Mouse (Mus musculus) MEL (cell line): ENCODE results near the gene Ryr1. TPM values are rescaled to one million over a fixed set of nuclear protein-coding genes. Genes with fewer than 3 reads are reported as not detected.

ENCODE experiments used
- DNase-seq: peaks from one replicate; pipeline ENCODE4 v3.0.0; 2011; ENCODE audit warnings: low read depth, low spot score
- H3K27ac ChIP-seq: 2 replicates; pipeline ENCODE4 v1.5.1; 2012; ENCODE audit warnings: low read depth, mild to moderate bottlenecking, control low read depth, low read length, moderate library complexity; ENCODE audit not compliant: control insufficient read depth
- H3K27me3 ChIP-seq, 2 experiments: fragments of 150-350 bp in 1 of 2; sonication (generic) in 1 of 2; 2 replicates each; pipeline ENCODE4 v1.6.1; 2012; ENCODE audit warnings: low read length in 2 of 2, mild to moderate bottlenecking in 2 of 2, improper control_type of control experiment in 1 of 2, moderate library complexity in 1 of 2; ENCODE audit not compliant: insufficient read depth in 2 of 2, control insufficient read depth in 1 of 2
- H3K36me3 ChIP-seq, 2 experiments: 2 replicates each; pipeline ENCODE4 v1.6.1; 2012 to 2014; ENCODE audit warnings: low read length in 2 of 2, improper control_type of control experiment in 1 of 2, inconsistent platforms in 1 of 2, mild to moderate bottlenecking in 1 of 2; ENCODE audit not compliant: insufficient read depth in 2 of 2, control insufficient read depth in 1 of 2
- H3K4me1 ChIP-seq, 2 experiments: fragments of 150-350 bp in 1 of 2; sonication (generic) in 1 of 2; 2 replicates each; pipeline ENCODE4 v1.6.1; 2012; ENCODE audit warnings: low read length in 2 of 2, improper control_type of control experiment in 1 of 2, mild to moderate bottlenecking in 1 of 2; ENCODE audit not compliant: insufficient read depth in 2 of 2, control insufficient read depth in 1 of 2
- H3K4me3 ChIP-seq, 2 experiments: fragments of 150-350 bp in 1 of 2; sonication (generic) in 1 of 2; 2 replicates each; pipeline ENCODE4 v1.5.1; 2012; ENCODE audit warnings: low read depth in 2 of 2, low read length in 2 of 2, mild to moderate bottlenecking in 2 of 2, moderate library complexity in 2 of 2, control low read depth in 1 of 2, improper control_type of control experiment in 1 of 2; ENCODE audit not compliant: control insufficient read depth in 1 of 2, insufficient read depth in 1 of 2
- H3K79me2 ChIP-seq: 2 replicates; pipeline ENCODE4 v1.6.1; 2012; ENCODE audit warnings: mild to moderate bottlenecking, low read length, moderate library complexity; ENCODE audit not compliant: control insufficient read depth, poor library complexity, insufficient read depth
- H3K9ac ChIP-seq: 2 replicates; pipeline ENCODE4 v1.6.1; 2012; ENCODE audit warnings: low read depth, mild to moderate bottlenecking, control low read depth, low read length, moderate library complexity; ENCODE audit not compliant: control insufficient read depth, poor library complexity, severe bottlenecking
- H3K9me3 ChIP-seq: fragments of 150-350 bp; sonication (generic); replicated peaks from 2 replicates; pipeline ENCODE4 v1.6.1; 2012; ENCODE audit warnings: mild to moderate bottlenecking, low read length, improper control_type of control experiment, moderate library complexity; ENCODE audit not compliant: insufficient read depth
- BHLHE40 ChIP-seq: IDR thresholded peaks from 2 replicates; pipeline ENCODE4 v1.6.1; 2012; ENCODE audit warnings: low read depth, mild to moderate bottlenecking, inconsistent platforms, low read length, improper control_type of control experiment, borderline replicate concordance
- CHD1 ChIP-seq: IDR thresholded peaks from 2 replicates; pipeline ENCODE4 v1.6.1; 2012; ENCODE audit warnings: low read depth, mild to moderate bottlenecking, inconsistent platforms, low read length, improper control_type of control experiment
- CHD2 ChIP-seq: IDR thresholded peaks from 2 replicates; pipeline ENCODE4 v1.6.1; 2011; ENCODE audit warnings: low read length, improper control_type of control experiment
- CTCF ChIP-seq, 3 experiments: IDR thresholded peaks in 2 of 3; conservative IDR thresholded peaks in 1 of 3; 2 replicates each; pipeline ENCODE4 v1.5.1; 2011 to 2012; ENCODE audit warnings: low read length in 3 of 3, low read depth in 2 of 3, mild to moderate bottlenecking in 2 of 3, improper control_type of control experiment in 1 of 3, inconsistent platforms in 1 of 3, mixed read lengths in 1 of 3, moderate library complexity in 1 of 3; ENCODE audit not compliant: control insufficient read depth in 1 of 3, insufficient read depth in 1 of 3, poor library complexity in 1 of 3, severe bottlenecking in 1 of 3
- E2F4 ChIP-seq: IDR thresholded peaks from 2 replicates; pipeline ENCODE4 v1.6.1; 2011; ENCODE audit warnings: low read depth, low read length, improper control_type of control experiment, borderline replicate concordance
- EP300 ChIP-seq, 2 experiments: IDR thresholded peaks; 2 replicates each; pipeline ENCODE4 v1.6.1; 2011; ENCODE audit warnings: improper control_type of control experiment in 2 of 2, low read length in 2 of 2, low read depth in 1 of 2, mild to moderate bottlenecking in 1 of 2
- GABPA ChIP-seq: IDR thresholded peaks from 2 replicates; pipeline ENCODE4 v1.6.1; 2012; ENCODE audit warnings: low read depth, mild to moderate bottlenecking, inconsistent platforms, low read length, improper control_type of control experiment, moderate library complexity
- GATA1 ChIP-seq: IDR thresholded peaks from 2 replicates; pipeline ENCODE4 v1.6.1; 2011; ENCODE audit warnings: low read depth, low read length, improper control_type of control experiment
- HCFC1 ChIP-seq: IDR thresholded peaks from 2 replicates; pipeline ENCODE4 v1.6.1; 2012; ENCODE audit warnings: low read depth, mild to moderate bottlenecking, inconsistent platforms, low read length, improper control_type of control experiment, moderate library complexity
- JUND ChIP-seq: IDR thresholded peaks from 2 replicates; pipeline ENCODE4 v1.6.1; 2011; ENCODE audit warnings: low read depth, mild to moderate bottlenecking, improper control_type of control experiment, low read length
- KAT2A ChIP-seq: conservative IDR thresholded peaks from 2 replicates; pipeline ENCODE4 v1.6.1; 2012; ENCODE audit warnings: low read depth, low read length, improper control_type of control experiment, inconsistent platforms
- MAFK ChIP-seq: IDR thresholded peaks from 2 replicates; pipeline ENCODE4 v1.6.1; 2011; ENCODE audit warnings: low read depth, mild to moderate bottlenecking, low read length, improper control_type of control experiment, borderline replicate concordance
- MAZ ChIP-seq: IDR thresholded peaks from 2 replicates; pipeline ENCODE4 v1.6.1; 2012; ENCODE audit warnings: low read depth, mild to moderate bottlenecking, inconsistent platforms, low read length, improper control_type of control experiment
- MEF2A ChIP-seq: IDR thresholded peaks from 2 replicates; pipeline ENCODE4 v1.6.1; 2014; ENCODE audit warnings: low read depth, mild to moderate bottlenecking, inconsistent platforms, low read length, improper control_type of control experiment; ENCODE audit not compliant: poor library complexity, insufficient replicate concordance, severe bottlenecking; ENCODE audit errors: extremely low read depth
- MYB ChIP-seq: IDR thresholded peaks from 2 replicates; pipeline ENCODE4 v1.6.1; 2011; ENCODE audit warnings: mild to moderate bottlenecking, low read depth, low read length, improper control_type of control experiment
- NELFE ChIP-seq: IDR thresholded peaks from 2 replicates; pipeline ENCODE4 v1.6.1; 2011; ENCODE audit warnings: low read depth, low read length, improper control_type of control experiment
- NRF1 ChIP-seq: IDR thresholded peaks from 2 replicates; pipeline ENCODE4 v1.6.1; 2014; ENCODE audit warnings: low read depth, mild to moderate bottlenecking, inconsistent platforms, low read length, improper control_type of control experiment, moderate library complexity; ENCODE audit not compliant: poor library complexity, insufficient read depth, severe bottlenecking
- POLR2A ChIP-seq, 2 experiments: IDR thresholded peaks; 2 replicates each; pipeline ENCODE4 v1.6.1; 2011 to 2012; ENCODE audit warnings: low read length in 2 of 2, mild to moderate bottlenecking in 2 of 2, control low read depth in 1 of 2, improper control_type of control experiment in 1 of 2, low read depth in 1 of 2, moderate library complexity in 1 of 2; ENCODE audit not compliant: control insufficient read depth in 1 of 2, insufficient read depth in 1 of 2, poor library complexity in 1 of 2
- POLR2AphosphoS2 ChIP-seq: IDR thresholded peaks from 2 replicates; pipeline ENCODE4 v1.6.1; 2011; ENCODE audit warnings: low read length, improper control_type of control experiment
- POLR2AphosphoS5 ChIP-seq: IDR thresholded peaks from 2 replicates; pipeline ENCODE4 v1.6.1; 2012; ENCODE audit warnings: low read depth, borderline replicate concordance, mild to moderate bottlenecking, inconsistent platforms, low read length, moderate library complexity, mixed read lengths
- RCOR1 ChIP-seq: IDR thresholded peaks from 2 replicates; pipeline ENCODE4 v1.6.1; 2012; ENCODE audit warnings: low read depth, mild to moderate bottlenecking, inconsistent platforms, low read length, improper control_type of control experiment
- SIN3A ChIP-seq: IDR thresholded peaks from 2 replicates; pipeline ENCODE4 v1.6.1; 2012; ENCODE audit warnings: low read length, improper control_type of control experiment, inconsistent platforms
- SMC3 ChIP-seq: IDR thresholded peaks from 2 replicates; pipeline ENCODE4 v1.6.1; 2011; ENCODE audit warnings: low read depth, low read length, improper control_type of control experiment
- TAL1 ChIP-seq: IDR thresholded peaks from 2 replicates; pipeline ENCODE4 v1.6.1; 2012; ENCODE audit warnings: mild to moderate bottlenecking, inconsistent platforms, low read length, moderate library complexity, mixed read lengths
- USF2 ChIP-seq, 2 experiments: IDR thresholded peaks; 2 replicates each; pipeline ENCODE4 v1.6.1; 2011 to 2012; ENCODE audit warnings: improper control_type of control experiment in 2 of 2, low read length in 2 of 2, borderline replicate concordance in 1 of 2, inconsistent platforms in 1 of 2, low read depth in 1 of 2, mild to moderate bottlenecking in 1 of 2; ENCODE audit not compliant: insufficient read depth in 1 of 2
- ZC3H11A ChIP-seq: IDR thresholded peaks from 2 replicates; pipeline ENCODE4 v1.6.1; 2012; ENCODE audit warnings: low read depth, mild to moderate bottlenecking, inconsistent platforms, low read length, improper control_type of control experiment
- ZKSCAN1 ChIP-seq: IDR thresholded peaks from 2 replicates; pipeline ENCODE4 v1.6.1; 2012; ENCODE audit warnings: low read depth, mild to moderate bottlenecking, inconsistent platforms, low read length, improper control_type of control experiment, moderate library complexity
- ZNF384 ChIP-seq: IDR thresholded peaks from 2 replicates; pipeline ENCODE4 v1.6.1; 2012; ENCODE audit warnings: low read depth, mild to moderate bottlenecking, inconsistent platforms, low read length, improper control_type of control experiment
- polyA plus RNA-seq, 2 experiments: library from polyadenylated mRNA; stranded (reverse) in 1 of 2; unstranded in 1 of 2; fragments of >175 nt in 1 of 2; fragments of >200 nt in 1 of 2; gene quantifications; 2 replicates each; pipeline versions ENCODE4 v1.2.1 to v1.2.4; 2012; ENCODE audit warnings: low replicate concordance in 2 of 2, low read depth in 1 of 2; ENCODE audit not compliant: insufficient read length in 2 of 2, insufficient read depth in 1 of 2, missing spikeins in 1 of 2
- total RNA-seq: library from RNA; depleted of rRNA; stranded (reverse); fragments of 300-350 nt; gene quantifications from 2 replicates; pipeline ENCODE4 v1.2.3, GENCODE M21; 2012

Ryr1 gene
- total and polyA plus RNA-seq, 3 experiments, result 0.27 to 0.54 TPM; not detected in 1

GRCm38 (mm10) chr7:29000651-29001605 is 124.1 kb downstream of the Ryr1 start:
- Histone ChIP-seq H3K79me2 (no peaks in the 10 kb centered on the region), H3K27me3 (no peaks in the 10 kb centered on the region)
- TF ChIP-seq MEF2A (no peak), USF2 (IDR thresholded peaks at IDR 0.05; ENCODE audit: borderline replicate concordance in 1 of 2, insufficient read depth in 1 of 2, low read depth in 1 of 2, low read length in 2 of 2) (no peak), CHD1 (no peak), ZKSCAN1 (no peak), MAFK (no peak), GABPA (no peak), NELFE (no peak), ZNF384 (no peak), MAZ (no peak), BHLHE40 (no peak), SMC3 (no peak)
- TF ChIP-seq, all 39 proteins: peak for 0
- no peaks in the 10 kb centered on the region for H3K4me1 ChIP-seq
- no peak overlapping the region for H3K27ac ChIP-seq
- H3K4me3 ChIP-seq, result no peak overlapping the region
- no peak for DNase-seq
- H3K9ac ChIP-seq, result no peak overlapping the region
- no peaks in the 10 kb centered on the region for H3K36me3 ChIP-seq
- no peaks in the 10 kb centered on the region for H3K9me3 ChIP-seq

GRCm38 (mm10) chr7:28993402-28993801 is 131.6 kb downstream of the Ryr1 start:
- Histone ChIP-seq H3K4me3 (no peak overlapping the region), H3K9me3 (no peaks in the 10 kb centered on the region), H3K27me3 (no peaks in the 10 kb centered on the region), H3K36me3 (no peaks in the 10 kb centered on the region), H3K9ac (no peak overlapping the region), H3K4me1 (no peaks in the 10 kb centered on the region), H3K79me2 (no peaks in the 10 kb centered on the region), H3K27ac (no peak overlapping the region)
- no peak for DNase-seq
- TF ChIP-seq KAT2A (no peak), ZC3H11A (no peak), GATA1 (no peak), USF2 (IDR thresholded peaks at IDR 0.05; ENCODE audit: borderline replicate concordance in 1 of 2, insufficient read depth in 1 of 2, low read depth in 1 of 2, low read length in 2 of 2) (no peak), RCOR1 (no peak), BHLHE40 (no peak), E2F4 (no peak), MYB (no peak), POLR2AphosphoS2 (no peak), JUND (no peak), HCFC1 (no peak), POLR2A (IDR thresholded peaks at IDR 0.05; ENCODE audit: control insufficient read depth in 1 of 2, insufficient read depth in 1 of 2, low read depth in 1 of 2, low read length in 2 of 2, poor library complexity in 1 of 2) (no peak), GABPA (no peak), TAL1 (no peak), NRF1 (no peak), EP300 (IDR thresholded peaks at IDR 0.05; ENCODE audit: low read depth in 1 of 2, low read length in 2 of 2) (no peak), SIN3A (no peak), CHD2 (no peak), CTCF (IDR thresholded peaks at IDR 0.05 in 2 of 3, conservative IDR thresholded peaks at IDR 0.05 in 1 of 3; ENCODE audit: control insufficient read depth in 1 of 3, insufficient read depth in 1 of 3, low read depth in 2 of 3, low read length in 3 of 3, poor library complexity in 1 of 3, severe bottlenecking in 1 of 3) (no peak), POLR2AphosphoS5 (no peak)
